Mouse (Mus musculus) megakaryocyte progenitor cell, adult 5-6 weeks (primary cell): ENCODE measurements around the gene Pole2. TPM values are rescaled to one million over a fixed set of nuclear protein-coding genes. Genes with fewer than 3 reads are reported as not detected.

Experiments used
- ATAC-seq: replicated peaks from 2 replicates; pipeline ENCODE4 v1.8.0; 2016; ENCODE audit warnings: mild to moderate bottlenecking, moderate TSS enrichment, inconsistent platforms; ENCODE audit not compliant: poor library complexity
- total RNA-seq, 2 experiments: library from RNA; stranded (forward) in 1 of 2; stranded (reverse) in 1 of 2; fragments of 157-497, 149-512 nt in 1 of 2; fragments of 200-1000 nt in 1 of 2; gene quantifications; 2 replicates each; pipeline versions ENCODE4 v1.2.3 to v1.2.4; 2015 to 2017

Gene Pole2
- total RNA-seq, 2 experiments from 2014 or later, result 69.6 to 70.8 TPM

- peak; percentile 51 for ATAC-seq
These were observed 16.9 kb downstream of the Pole2 start for GRCm38 (mm10) chr12:69211057-69211456.

GRCm38 (mm10) chr12:69210056-69210979 is 17.7 kb downstream of the Pole2 start:
- ATAC-seq, result no peak

- no peak for ATAC-seq
These were observed 19.5 kb downstream of the Pole2 start for GRCm38 (mm10) chr12:69208520-69208919.

- ATAC-seq, result no peak
These were observed 20.1 kb downstream of the Pole2 start for GRCm38 (mm10) chr12:69207926-69208325.

GRCm38 (mm10) chr12:69207396-69207795 is 20.6 kb downstream of the Pole2 start:
- ATAC-seq, result no peak

- no peak for ATAC-seq
These were observed 23.8 kb downstream of the Pole2 start, which contains the start of gene Gm49384 for GRCm38 (mm10) chr12:69204052-69204833. Gene Gm49384 (minus strand): TSS chr12:69204267.

GRCm38 (mm10) chr12:69198985-69199384 is 29.0 kb downstream of the Pole2 start:
- no peak for ATAC-seq

- peak; percentile 35 for ATAC-seq
These were observed 29.8 kb downstream of the Pole2 start, which contains the start of gene Dnaaf2 for GRCm38 (mm10) chr12:69198164-69198535. Gene Dnaaf2 (minus strand): TSS chr12:69198429.

GRCm38 (mm10) chr12:69197378-69198163 is 30.4 kb downstream of the Pole2 start:
- ATAC-seq, result peak; percentile 67

GRCm38 (mm10) chr12:69196444-69197377 is 31.3 kb downstream of the Pole2 start, which contains the start of gene Gm49383:
Gene Gm49383 (minus strand): TSS chr12:69197104.
- peak; percentile 71 for ATAC-seq

- no peak for ATAC-seq
These were observed 35.4 kb downstream of the Pole2 start for GRCm38 (mm10) chr12:69192637-69193036.

GRCm38 (mm10) chr12:69191396-69191795 is 36.6 kb downstream of the Pole2 start:
- ATAC-seq, result no peak

GRCm38 (mm10) chr12:69190522-69190921 is 37.5 kb downstream of the Pole2 start:
- peak; percentile 83 for ATAC-seq

GRCm38 (mm10) chr12:69190074-69190473 is 37.9 kb downstream of the Pole2 start:
- no peak for ATAC-seq

GRCm38 (mm10) chr12:69186811-69187471 is 41.1 kb downstream of the Pole2 start:
- ATAC-seq, result no peak

GRCm38 (mm10) chr12:69185371-69185770 is 42.6 kb downstream of the Pole2 start:
- ATAC-seq, result no peak

GRCm38 (mm10) chr12:69184342-69185295 is 43.4 kb downstream of the Pole2 start:
- ATAC-seq, result peak; percentile 33
